ENCODE assay signal across 8 mouse cellular contexts in genomic region chr6:147718052-147718712, GRCm38 (mm10).
DNase-seq lines count a peak whose midpoint lies in the region; ATAC-seq and TF ChIP-seq lines count a peak whose summit lies in the region.

No protein-coding gene starts in this region.

- no peaks in the 10 kb centered on the region for H3K9me3 ChIP-seq in midbrain, postnatal 0 days (ENCODE audit: low read length)
- no peaks in the 10 kb centered on the region for H3K9me3 ChIP-seq in liver, postnatal 0 days (ENCODE audit: low read length)

- TF ChIP-seq CTCF in lung, adult 2 months (IDR thresholded peaks at IDR 0.05; ENCODE audit: insufficient read depth, low read length) = no peak
- no peak for TF ChIP-seq CTCF in midbrain, postnatal 0 days (IDR thresholded peaks at IDR 0.05)
- TF ChIP-seq CTCF in liver, postnatal 0 days (IDR thresholded peaks at IDR 0.05; ENCODE audit: low read depth) = no peak

- 21% methylated on average over 8 of the region's 8 CpGs for WGBS in lung, adult 2 months
- WGBS in midbrain, postnatal 0 days = 27% methylated on average over 8 of the region's 8 CpGs
- 40% methylated on average over 8 of the region's 8 CpGs for WGBS in liver, postnatal 0 days (ENCODE audit: insufficient replicate concordance)

- DNase-seq in lung, adult 18-20 months = peak; percentile 24 to 42
- DNase-seq in lung, adult 2 months = no peak
- DNase-seq in cerebellum, postnatal 10 days = peak; percentile 89 to 90
- DNase-seq in gastrocnemius, postnatal 25 days = peak; percentile 61
- DNase-seq in layer of hippocampus, adult 8-10 months (ENCODE audit: low spot score in 2 of 2) = peak; percentile 17 to 50
- peak; percentile 70 for DNase-seq in midbrain, postnatal 0 days (ENCODE audit: low spot score)
- DNase-seq in liver, postnatal 0 days = no peak
- DNase-seq in urinary bladder, postnatal 25 days (ENCODE audit: low spot score) = no peak

- no peak overlapping the region for H3K4me3 ChIP-seq in lung, adult 2 months (replicated peaks; ENCODE audit: extremely low read depth, low read depth, low read length)
- H3K4me3 ChIP-seq in midbrain, postnatal 0 days (ENCODE audit: low read depth, low read length) = no peak overlapping the region
- H3K4me3 ChIP-seq in liver, postnatal 0 days (ENCODE audit: low read depth, low read length) = no peak overlapping the region

- H3K27me3 ChIP-seq in midbrain, postnatal 0 days (ENCODE audit: insufficient read depth, low read length) = no peaks in the 10 kb centered on the region
- no peaks in the 10 kb centered on the region for H3K27me3 ChIP-seq in liver, postnatal 0 days (ENCODE audit: insufficient read depth, low read length)

- H3K27ac ChIP-seq in midbrain, postnatal 0 days (ENCODE audit: low read depth, low read length) = no peak overlapping the region
- no peak overlapping the region for H3K27ac ChIP-seq in liver, postnatal 0 days (ENCODE audit: low read depth)

- TF ChIP-seq POLR2A in lung, adult 2 months (IDR thresholded peaks at IDR 0.05; ENCODE audit: borderline replicate concordance, extremely low read depth, low read depth, low read length) = no peak

- peak overlapping the region; percentile 1; the same call in 1 of the 2 replicates for H3K4me2 ChIP-seq in midbrain, postnatal 0 days (ENCODE audit: low read depth, low read length, poor library complexity, severe bottlenecking)
- H3K4me2 ChIP-seq in liver, postnatal 0 days (ENCODE audit: low read depth, low read length) = no peak overlapping the region

- H3K4me1 ChIP-seq in lung, adult 2 months (ENCODE audit: control insufficient read depth, insufficient read depth, low read length) = no peaks in the 10 kb centered on the region
- H3K4me1 ChIP-seq in midbrain, postnatal 0 days (ENCODE audit: insufficient read depth, low read length) = 0 out of 2 replicates have a peak, but pooled peaks cover 2% of the 10 kb centered on the region
- H3K4me1 ChIP-seq in liver, postnatal 0 days (ENCODE audit: insufficient read depth) = no peaks in the 10 kb centered on the region

- no peaks in the 10 kb centered on the region for H3K36me3 ChIP-seq in midbrain, postnatal 0 days (ENCODE audit: insufficient read depth, low read length)
- H3K36me3 ChIP-seq in liver, postnatal 0 days (replicated peaks; ENCODE audit: insufficient read depth, low read length) = no peaks in the 10 kb centered on the region

- ATAC-seq in midbrain, postnatal 0 days (ENCODE audit: low FRiP score) = 0 out of 2 replicates have a peak, but pooled peaks have one; percentile 63
- no peak for ATAC-seq in liver, postnatal 0 days

- TF ChIP-seq EP300 in liver, postnatal 0 days (IDR thresholded peaks at IDR 0.05; ENCODE audit: low read depth) = no peak

- no peak overlapping the region for H3K9ac ChIP-seq in midbrain, postnatal 0 days (replicated peaks; ENCODE audit: low read length, poor library complexity, severe bottlenecking)
- H3K9ac ChIP-seq in liver, postnatal 0 days (replicated peaks) = no peak overlapping the region

Comparison
In these comparisons a context has a peak if more than half of its experiments do, and no peak if none do; other contexts are left out.
1. DNase-seq: peak in lung, adult 18-20 months (2 of 2), cerebellum, postnatal 10 days (2 of 2), gastrocnemius, postnatal 25 days (single experiment), layer of hippocampus, adult 8-10 months (2 of 2) and midbrain, postnatal 0 days (single experiment); none in lung, adult 2 months (single experiment), liver, postnatal 0 days (single experiment) and urinary bladder, postnatal 25 days (single experiment).